Mouse (Mus musculus): ENCODE measurements at regions not wholly inside any gene's neighbourhood (a gene's known extent, or its start where the extent isn't known, plus 50 kb on each side); places are given as distances from the start of the nearest gene placed in this dataset.

DNA sequence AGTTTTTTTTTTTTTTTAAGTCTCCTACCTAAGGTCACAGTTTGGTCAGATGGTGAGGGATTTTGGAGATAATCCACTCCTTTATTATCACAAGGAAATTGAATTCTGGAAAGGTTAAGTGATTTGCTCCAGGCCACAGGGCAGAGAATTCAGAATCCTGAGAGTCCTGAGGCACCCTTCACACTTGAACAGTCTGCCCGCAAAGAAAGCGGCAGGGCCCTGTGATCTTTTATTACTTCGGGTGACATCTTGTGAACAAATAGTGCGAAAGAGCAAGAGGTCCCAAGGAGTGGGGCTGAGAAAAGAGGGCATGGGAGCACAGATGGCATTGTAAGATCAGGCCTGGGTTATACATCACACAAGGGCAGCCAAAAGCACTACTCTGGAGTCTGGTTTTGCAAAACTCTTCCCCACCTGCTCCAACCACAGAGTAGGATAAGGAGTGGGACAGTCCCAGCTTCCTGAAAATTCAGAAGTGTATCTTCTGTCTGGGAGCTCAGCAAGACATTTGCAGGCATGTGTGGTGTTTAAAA is 150.5 kb upstream of the Wdr11 start:
- no peak overlapping the region for H3K4me3 ChIP-seq (replicated peaks; ENCODE audit: insufficient read depth, low read depth, low read length)
- H3K27me3 ChIP-seq (ENCODE audit: control insufficient read depth, insufficient read depth, low read length), result no peaks in the 10 kb centered on the region
- 53% methylated on average over 4 of the region's 4 CpGs for WGBS
- no peak for DNase-seq
- H3K4me1 ChIP-seq (ENCODE audit: control insufficient read depth, insufficient read depth, low read length), result no peaks in the 10 kb centered on the region
- H3K27ac ChIP-seq (ENCODE audit: insufficient read depth, low read length), result no peak overlapping the region
- TF ChIP-seq POLR2A (IDR thresholded peaks at IDR 0.05; ENCODE audit: borderline replicate concordance, insufficient read depth, low read length) (no peak), CTCF (IDR thresholded peaks at IDR 0.05; ENCODE audit: borderline replicate concordance, insufficient read depth, low read depth, low read length) (no peak)

DNA sequence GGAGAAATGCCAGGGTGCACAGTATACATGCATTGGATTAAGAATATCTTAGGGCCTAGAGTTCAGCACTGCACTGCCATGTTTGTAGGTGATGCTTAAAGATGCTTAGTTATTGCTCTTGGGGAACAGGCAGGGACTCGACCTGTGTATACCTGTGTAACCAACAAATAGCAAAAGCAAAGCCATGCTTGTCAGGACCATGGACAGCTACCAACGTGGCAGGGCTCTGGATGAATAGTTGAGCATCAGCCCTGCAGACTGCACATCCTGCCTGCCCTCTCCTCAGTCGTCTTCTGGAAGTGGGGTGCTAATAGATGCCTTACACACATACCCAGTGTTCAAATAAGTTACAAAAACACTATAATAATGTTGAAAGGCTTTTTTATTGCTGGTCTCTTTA is 122.2 kb upstream of the Wdr11 start:
- H3K4me1 ChIP-seq (ENCODE audit: control insufficient read depth, insufficient read depth, low read length), result no peaks in the 10 kb centered on the region
- no peaks in the 10 kb centered on the region for H3K27me3 ChIP-seq (ENCODE audit: control insufficient read depth, insufficient read depth, low read length)
- WGBS, result 17% methylated on average over 3 of the region's 3 CpGs
- no peak for TF ChIP-seq CTCF (IDR thresholded peaks at IDR 0.05; ENCODE audit: borderline replicate concordance, insufficient read depth, low read depth, low read length)
- no peak for TF ChIP-seq POLR2A (IDR thresholded peaks at IDR 0.05; ENCODE audit: borderline replicate concordance, insufficient read depth, low read length)
- no peak overlapping the region for H3K4me3 ChIP-seq (replicated peaks; ENCODE audit: insufficient read depth, low read depth, low read length)
- no peak overlapping the region for H3K27ac ChIP-seq (ENCODE audit: insufficient read depth, low read length)
- DNase-seq, result no peak

DNA sequence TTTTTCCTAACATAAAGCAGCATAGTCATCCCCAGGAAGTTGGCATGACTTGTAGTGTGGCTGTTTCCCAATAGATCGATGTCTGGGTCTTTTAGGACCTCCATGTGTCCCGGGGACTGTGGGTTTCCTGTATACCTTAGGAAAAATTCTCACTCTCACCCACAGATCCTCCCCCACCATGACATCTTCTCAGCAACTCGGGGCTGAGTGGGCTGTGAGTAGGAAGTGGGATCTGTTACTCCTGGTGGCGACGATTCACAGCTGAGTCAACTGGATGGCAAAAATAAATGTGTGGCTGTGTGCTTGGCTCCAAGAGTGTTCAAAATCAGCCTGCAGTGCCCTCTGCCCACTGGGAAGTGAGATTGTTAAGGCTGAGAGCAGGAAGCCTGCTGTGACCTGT is 107.9 kb upstream of the Wdr11 start:
- 84% methylated on average over 5 of the region's 5 CpGs for WGBS
- DNase-seq, result no peak
- H3K4me1 ChIP-seq (ENCODE audit: control insufficient read depth, insufficient read depth, low read length), result no peaks in the 10 kb centered on the region
- no peak overlapping the region for H3K27ac ChIP-seq (ENCODE audit: insufficient read depth, low read length)
- H3K4me3 ChIP-seq (replicated peaks; ENCODE audit: insufficient read depth, low read depth, low read length), result no peak overlapping the region
- TF ChIP-seq CTCF (IDR thresholded peaks at IDR 0.05; ENCODE audit: borderline replicate concordance, insufficient read depth, low read depth, low read length) (no peak), POLR2A (IDR thresholded peaks at IDR 0.05; ENCODE audit: borderline replicate concordance, insufficient read depth, low read length) (no peak)
- no peaks in the 10 kb centered on the region for H3K27me3 ChIP-seq (ENCODE audit: control insufficient read depth, insufficient read depth, low read length)

DNA sequence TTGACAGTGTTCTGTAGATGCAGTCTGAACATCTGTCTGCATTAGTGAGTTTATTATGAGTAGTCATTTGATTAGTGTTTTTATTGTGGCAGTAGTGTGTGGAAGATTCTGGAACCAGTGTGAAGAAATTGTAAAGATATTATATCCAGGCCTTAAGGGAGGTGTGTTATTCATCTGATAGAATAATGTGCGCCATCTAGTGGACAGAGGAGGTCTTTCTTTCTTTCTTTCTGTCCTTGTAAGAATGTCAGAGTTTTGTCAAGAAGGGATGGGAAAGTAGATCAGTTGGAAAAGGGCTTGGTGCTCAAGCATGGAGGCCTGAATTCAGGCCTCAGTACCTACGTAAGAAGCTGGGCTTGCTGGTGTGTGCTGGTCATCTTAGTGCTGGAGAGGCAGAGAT is 84.8 kb upstream of the Wdr11 start:
- no peaks in the 10 kb centered on the region for H3K4me1 ChIP-seq (ENCODE audit: control insufficient read depth, insufficient read depth, low read length)
- WGBS, result 16% methylated on average over 2 of the region's 2 CpGs
- H3K4me3 ChIP-seq (replicated peaks; ENCODE audit: insufficient read depth, low read depth, low read length), result no peak overlapping the region
- no peak overlapping the region for H3K27ac ChIP-seq (ENCODE audit: insufficient read depth, low read length)
- TF ChIP-seq CTCF (IDR thresholded peaks at IDR 0.05; ENCODE audit: borderline replicate concordance, insufficient read depth, low read depth, low read length), result peak; percentile 24; the same call in 1 of the 2 replicates
- no peak for TF ChIP-seq POLR2A (IDR thresholded peaks at IDR 0.05; ENCODE audit: borderline replicate concordance, insufficient read depth, low read length)
- no peaks in the 10 kb centered on the region for H3K27me3 ChIP-seq (ENCODE audit: control insufficient read depth, insufficient read depth, low read length)
- DNase-seq, result peak in 1 of 2 experiments; percentile 11

DNA sequence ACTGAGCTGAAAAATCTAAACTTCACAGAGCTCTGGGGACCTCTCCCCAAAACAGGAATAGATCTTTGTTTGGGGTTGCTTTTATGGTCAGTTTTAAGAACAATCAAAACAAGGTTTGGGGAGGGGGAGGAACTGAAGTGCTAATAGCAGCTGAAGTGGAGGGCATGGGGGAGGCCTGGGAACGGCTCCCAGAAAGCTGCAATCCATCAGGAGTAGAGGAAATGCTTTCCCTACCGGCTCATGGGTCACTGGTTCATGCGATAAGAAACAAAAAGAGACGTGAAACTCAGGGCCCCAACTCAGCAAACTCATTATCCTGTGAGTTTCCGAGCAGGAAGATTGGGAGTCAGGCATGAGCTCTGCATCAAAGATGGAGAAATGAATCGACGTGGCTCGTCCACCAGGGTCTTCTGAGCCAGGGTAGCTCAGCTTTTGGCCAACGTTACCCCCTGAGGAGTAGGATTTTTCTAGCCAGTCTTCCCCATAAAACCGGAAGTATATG is 82.0 kb upstream of the Wdr11 start:
- Histone ChIP-seq H3K27me3 (ENCODE audit: control insufficient read depth, insufficient read depth, low read length) (no peaks in the 10 kb centered on the region), H3K4me3 (replicated peaks; ENCODE audit: insufficient read depth, low read depth, low read length) (no peak overlapping the region), H3K4me1 (ENCODE audit: control insufficient read depth, insufficient read depth, low read length) (no peaks in the 10 kb centered on the region), H3K27ac (ENCODE audit: insufficient read depth, low read length) (no peak overlapping the region)
- WGBS, result 53% methylated on average over 10 of the region's 10 CpGs
- TF ChIP-seq POLR2A (IDR thresholded peaks at IDR 0.05; ENCODE audit: borderline replicate concordance, insufficient read depth, low read length) (no peak), CTCF (IDR thresholded peaks at IDR 0.05; ENCODE audit: borderline replicate concordance, insufficient read depth, low read depth, low read length) (no peak)
- no peak for DNase-seq

DNA sequence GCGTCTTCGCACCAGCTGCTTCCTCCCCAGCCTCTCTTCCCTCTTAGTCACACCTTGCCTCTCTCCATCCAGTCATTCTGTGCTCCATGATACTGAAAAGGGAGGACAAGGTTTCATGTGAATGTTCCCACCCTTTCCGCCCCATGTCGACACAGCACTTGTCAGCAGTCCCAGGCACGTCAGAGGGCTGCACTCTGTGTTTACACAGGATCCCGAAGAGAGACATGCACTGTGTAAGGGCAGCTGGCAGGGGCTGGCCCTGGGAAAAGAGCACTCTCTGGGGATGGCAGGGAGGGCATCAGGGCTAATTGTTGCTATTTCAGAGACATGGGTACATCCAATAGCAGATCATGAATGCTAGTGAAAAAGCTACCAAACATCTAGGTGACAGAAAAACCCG is 77.0 kb upstream of the Wdr11 start:
- no peaks in the 10 kb centered on the region for H3K27me3 ChIP-seq (ENCODE audit: control insufficient read depth, insufficient read depth, low read length)
- no peak for DNase-seq
- no peaks in the 10 kb centered on the region for H3K4me1 ChIP-seq (ENCODE audit: control insufficient read depth, insufficient read depth, low read length)
- no peak overlapping the region for H3K4me3 ChIP-seq (replicated peaks; ENCODE audit: insufficient read depth, low read depth, low read length)
- TF ChIP-seq POLR2A (IDR thresholded peaks at IDR 0.05; ENCODE audit: borderline replicate concordance, insufficient read depth, low read length) (no peak), CTCF (IDR thresholded peaks at IDR 0.05; ENCODE audit: borderline replicate concordance, insufficient read depth, low read depth, low read length) (no peak)
- no peak overlapping the region for H3K27ac ChIP-seq (ENCODE audit: insufficient read depth, low read length)
- 58% methylated on average over 7 of the region's 7 CpGs for WGBS

DNA sequence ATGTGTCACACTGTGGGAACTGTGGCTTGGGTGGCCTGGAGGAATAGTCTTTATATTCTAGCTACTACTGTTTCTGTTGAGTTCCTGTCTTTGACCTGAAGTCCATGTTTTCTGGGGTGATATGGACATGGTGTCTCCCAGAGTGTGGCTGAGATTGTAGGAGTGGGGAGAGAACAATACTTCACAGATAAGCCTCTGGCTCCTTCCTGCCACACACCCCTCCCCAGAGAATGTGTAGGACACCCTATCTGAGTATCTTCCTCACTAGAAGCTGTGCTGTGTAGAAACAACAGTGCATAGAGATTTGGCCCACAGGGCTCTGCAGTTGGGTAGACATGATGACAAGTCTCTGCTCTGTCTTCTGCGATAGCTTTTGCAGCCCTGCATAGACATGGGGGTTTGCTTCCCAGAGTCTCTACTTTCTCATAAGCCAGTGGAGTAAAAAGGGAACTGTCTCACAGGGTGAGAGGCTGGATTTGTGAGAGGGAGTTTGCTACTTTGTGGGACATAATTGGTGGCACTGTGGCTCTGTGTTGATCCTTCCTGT is 67.2 kb upstream of the Wdr11 start:
- TF ChIP-seq POLR2A (IDR thresholded peaks at IDR 0.05; ENCODE audit: borderline replicate concordance, insufficient read depth, low read length) (no peak), CTCF (IDR thresholded peaks at IDR 0.05; ENCODE audit: borderline replicate concordance, insufficient read depth, low read depth, low read length) (no peak)
- H3K4me1 ChIP-seq (ENCODE audit: control insufficient read depth, insufficient read depth, low read length), result no peaks in the 10 kb centered on the region
- H3K27ac ChIP-seq (ENCODE audit: insufficient read depth, low read length), result no peak overlapping the region
- no peak for DNase-seq
- 97% methylated on average over 1 of the region's 1 CpGs for WGBS
- no peaks in the 10 kb centered on the region for H3K27me3 ChIP-seq (ENCODE audit: control insufficient read depth, insufficient read depth, low read length)
- H3K4me3 ChIP-seq (replicated peaks; ENCODE audit: insufficient read depth, low read depth, low read length), result no peak overlapping the region

DNA sequence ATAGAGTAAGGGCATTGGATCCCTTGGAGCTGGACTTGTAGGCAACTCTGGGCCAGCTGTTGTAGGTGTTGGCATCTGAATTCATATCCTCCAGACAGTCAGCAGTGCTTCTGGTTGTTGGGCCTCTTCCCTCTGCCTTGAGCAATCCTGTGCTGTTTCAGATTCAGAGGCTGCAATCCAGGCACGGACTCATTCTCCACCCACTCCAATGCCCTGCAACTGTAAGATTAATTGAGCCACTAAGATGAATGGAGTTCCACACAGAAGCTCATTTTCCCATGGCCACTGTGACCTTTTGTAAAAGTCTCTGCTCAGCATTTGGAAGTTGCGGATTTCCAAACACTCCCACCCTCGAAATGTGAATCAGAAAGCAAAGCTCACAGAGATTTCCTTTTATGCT is 65.7 kb upstream of the Wdr11 start:
- TF ChIP-seq POLR2A (IDR thresholded peaks at IDR 0.05; ENCODE audit: borderline replicate concordance, insufficient read depth, low read length), result no peak
- TF ChIP-seq CTCF (IDR thresholded peaks at IDR 0.05; ENCODE audit: borderline replicate concordance, insufficient read depth, low read depth, low read length), result no peak
- 91% methylated on average over 3 of the region's 3 CpGs for WGBS
- H3K27ac ChIP-seq (ENCODE audit: insufficient read depth, low read length), result no peak overlapping the region

More for the DNA sequence above, 65.7 kb upstream of the Wdr11 start:
- Histone ChIP-seq H3K4me3 (replicated peaks; ENCODE audit: insufficient read depth, low read depth, low read length) (no peak overlapping the region), H3K27me3 (ENCODE audit: control insufficient read depth, insufficient read depth, low read length) (no peaks in the 10 kb centered on the region; the same call in 1 of the 2 replicates), H3K4me1 (ENCODE audit: control insufficient read depth, insufficient read depth, low read length) (no peaks in the 10 kb centered on the region)
- DNase-seq, result no peak

All from cerebellum, adult 2 months (tissue).